Mouse (Mus musculus) spleen, postnatal 10 days (tissue): ENCODE measurements around the gene Gria2.
A peak's percentile ranks its signal among the peaks of the same experiment; 100 is the strongest.

Experiments used
- DNase-seq, 2 experiments: peaks; one replicate each; pipeline ENCODE4 v3.0.0; 2021 to 2022; ENCODE audit warnings: low spot score in 2 of 2

Gria2 gene

GRCm38 (mm10) chr3:80802596-80803081 is at the start of gene Gria2:
Gene Gria2 (minus strand): TSS chr3:80802835.
- DNase-seq: peak; percentile 3 to 52

DNA sequence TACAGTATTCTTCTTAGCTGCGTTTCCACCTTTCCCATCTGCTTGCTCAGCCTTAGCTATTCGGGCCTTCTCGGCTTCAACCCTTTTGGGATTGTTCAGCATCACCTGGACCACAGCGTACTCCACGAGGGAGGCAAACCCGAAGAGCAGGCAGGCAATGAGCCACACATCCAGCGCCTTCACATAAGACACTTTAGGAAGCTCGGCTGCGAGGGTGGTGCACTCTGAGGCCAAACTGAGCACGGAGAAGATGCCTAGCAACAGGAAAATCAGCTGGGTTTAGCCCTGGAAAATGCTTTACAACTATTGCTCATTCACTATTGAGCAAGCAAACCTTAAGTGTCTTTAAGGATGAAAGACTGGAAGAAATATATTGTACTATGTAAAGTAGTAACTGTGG is 48.3 kb upstream of the Gria2 start:
- DNase-seq: no peak

DNA sequence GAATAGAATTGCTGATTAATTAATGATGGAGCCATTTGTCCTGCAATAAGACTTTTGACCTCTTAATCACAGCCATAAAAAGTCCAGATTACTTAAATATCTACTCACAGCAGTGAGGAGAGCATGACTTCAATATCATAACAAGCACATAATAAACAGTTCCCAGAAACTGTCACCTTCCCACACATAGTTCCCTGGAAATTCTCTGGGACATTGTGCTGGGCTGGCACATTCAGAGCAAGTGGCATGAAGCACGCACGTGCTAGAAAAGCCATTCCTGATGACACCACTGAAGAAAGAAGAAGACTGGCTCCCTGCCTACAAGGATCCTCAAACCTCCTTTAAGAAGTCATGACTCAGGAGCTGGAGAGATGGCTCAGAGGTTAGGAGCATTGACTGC is 43.0 kb upstream of the Gria2 start:
- no peak for DNase-seq

- no peak for DNase-seq
Observed at GRCm38 (mm10) chr3:80839845-80840244, 37.2 kb upstream of the Gria2 start.

DNA sequence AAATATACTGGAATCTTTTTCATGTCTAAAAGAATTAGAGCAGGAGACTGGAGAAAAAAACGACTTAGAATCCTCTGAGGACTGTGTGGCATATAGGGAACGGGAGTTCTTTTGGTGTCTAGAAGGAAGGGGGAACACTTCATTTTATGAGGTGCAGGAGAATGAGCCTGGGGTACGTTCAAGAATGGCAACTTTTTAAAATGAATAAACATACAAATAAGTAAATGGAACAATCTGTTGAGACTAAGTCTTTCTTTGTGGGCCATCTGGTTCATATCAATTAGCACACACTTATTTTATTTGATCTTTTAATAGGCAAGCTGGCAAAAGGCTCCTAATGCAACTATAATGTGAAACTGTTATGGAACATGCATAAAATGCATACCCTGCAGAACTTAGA is 34.9 kb upstream of the Gria2 start:
- no peak for DNase-seq

- DNase-seq: no peak
Observed at GRCm38 (mm10) chr3:80823975-80824374, 21.3 kb upstream of the Gria2 start.

DNA sequence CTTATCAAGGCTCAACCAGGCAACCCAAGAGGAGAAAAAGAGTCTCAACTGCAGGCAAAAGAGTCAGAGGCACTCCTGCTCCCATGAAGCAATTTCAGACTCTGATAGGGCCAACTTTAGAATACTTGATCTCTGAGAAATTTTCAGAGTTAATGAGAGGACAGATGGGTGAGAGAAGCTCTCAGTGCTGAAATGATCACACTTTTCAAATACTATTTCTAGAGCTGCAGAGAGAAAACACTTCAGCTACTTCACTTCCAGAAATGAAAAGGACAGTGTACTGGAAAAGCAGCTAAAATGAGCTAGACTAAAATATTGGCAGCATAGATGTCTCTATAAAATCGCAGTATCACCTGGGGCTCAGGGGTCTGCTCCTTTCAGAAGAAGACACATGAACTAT is 16.0 kb upstream of the Gria2 start:
- no peak for DNase-seq

DNA sequence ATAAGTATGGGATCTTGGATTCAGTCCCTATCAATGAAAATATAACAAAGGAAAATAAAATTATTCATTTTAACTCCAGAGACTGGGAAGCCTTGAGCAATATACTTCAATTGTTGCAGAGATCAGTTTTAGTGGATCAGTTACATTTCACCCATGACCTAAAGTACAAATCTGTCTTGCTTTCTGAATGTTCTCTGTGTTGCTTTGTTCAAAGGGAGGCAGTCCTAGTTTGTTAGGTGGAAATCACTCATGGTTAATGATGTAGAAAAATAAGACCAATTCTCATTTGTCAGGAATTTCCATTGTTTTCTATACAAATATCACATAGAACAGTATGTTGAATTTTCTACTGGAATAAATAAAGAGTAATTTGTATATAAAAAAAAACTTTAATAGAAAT is 11.1 kb upstream of the Gria2 start:
- DNase-seq: no peak

DNA sequence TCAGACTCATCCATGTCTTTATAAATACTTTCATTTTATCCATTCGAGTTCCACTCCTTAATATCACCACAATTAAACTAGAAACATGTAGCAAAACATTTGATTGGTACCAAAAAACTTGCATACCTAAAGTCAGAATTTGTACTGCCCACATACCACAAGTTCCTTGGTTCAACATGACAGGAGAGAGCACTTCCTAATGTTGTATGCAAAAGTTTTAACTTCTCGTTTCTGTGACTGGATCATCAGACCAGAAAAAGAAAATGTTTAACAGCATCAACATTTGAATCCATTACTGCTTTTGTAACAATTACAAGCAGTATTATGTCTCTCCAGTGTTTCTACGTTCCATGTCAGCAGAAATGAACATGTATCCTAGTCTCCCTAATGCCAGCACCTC is 9.6 kb upstream of the Gria2 start:
- DNase-seq: no peak

- no peak for DNase-seq
Observed at GRCm38 (mm10) chr3:80805327-80805726, 2.7 kb upstream of the Gria2 start.

DNA sequence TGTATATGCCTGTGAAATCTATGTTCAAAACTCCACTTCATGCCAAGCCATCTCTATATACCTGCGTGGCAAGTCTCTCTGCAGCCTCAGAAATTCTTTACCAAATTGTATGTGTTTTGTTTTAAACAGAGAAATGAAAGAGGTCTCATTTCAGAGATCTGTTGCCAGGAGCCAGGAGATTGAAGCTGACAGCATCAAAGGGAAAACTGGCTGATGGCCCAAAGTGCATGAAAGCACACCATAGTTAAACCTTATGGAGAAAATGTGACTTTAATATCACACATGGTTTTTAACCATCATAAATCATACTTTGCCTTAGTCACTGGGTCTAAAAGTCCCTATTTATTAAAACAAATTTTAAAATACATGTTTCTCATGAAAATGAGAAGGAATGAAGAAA is 1.2 kb upstream of the Gria2 start:
- DNase-seq: no peak

GRCm38 (mm10) chr3:80803211-80803610 is 576 bp upstream of the Gria2 start:
- DNase-seq: no peak

DNA sequence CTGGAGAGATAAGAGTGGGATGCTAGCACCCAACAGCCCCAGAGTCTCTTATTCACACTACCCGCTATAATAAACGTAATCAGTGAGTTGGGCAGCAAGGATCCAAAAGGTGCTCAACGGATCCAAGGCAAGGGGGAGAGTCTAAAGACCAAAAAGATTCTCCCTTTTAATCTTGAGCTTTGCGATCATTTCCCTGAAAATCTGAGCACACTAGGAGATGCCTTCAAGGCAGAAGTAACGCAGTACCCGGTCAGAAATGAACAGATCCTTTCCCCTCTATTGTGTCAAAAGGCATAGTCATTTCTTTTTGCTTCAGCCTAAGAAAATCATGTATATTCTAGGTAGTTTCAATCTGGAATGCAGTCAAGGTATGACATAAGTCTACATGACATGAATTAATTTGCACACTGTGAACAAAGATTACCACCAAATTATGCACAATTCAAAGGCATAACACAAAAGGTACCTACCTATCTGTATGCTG is 766 bp downstream of the Gria2 start:
- no peak for DNase-seq

- peak in 1 of 2 experiments; percentile 14 for DNase-seq
Observed at GRCm38 (mm10) chr3:80800995-80801826, 1.4 kb downstream of the Gria2 start.

- DNase-seq: peak in 1 of 2 experiments; percentile 16
Observed at GRCm38 (mm10) chr3:80800299-80800994, 2.2 kb downstream of the Gria2 start.

DNA sequence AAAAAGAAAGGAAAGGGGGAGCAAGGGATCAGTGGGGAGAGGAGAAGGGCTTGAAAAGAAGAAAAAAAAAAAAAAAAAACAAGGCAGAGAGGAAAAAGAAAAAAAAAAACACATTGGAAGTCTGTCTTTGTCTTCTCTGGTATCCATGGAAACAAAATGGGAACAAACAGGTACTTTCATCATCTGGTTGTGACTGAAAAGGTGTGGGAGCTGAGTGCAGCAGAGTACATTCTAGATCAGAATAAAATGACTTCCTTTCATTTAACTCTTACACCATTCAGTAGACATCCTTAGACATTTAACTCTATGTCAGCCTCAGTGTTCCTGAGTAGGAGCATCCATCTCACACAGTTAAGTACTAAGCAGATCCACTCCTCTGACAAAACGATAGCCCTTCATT is 4.7 kb downstream of the Gria2 start:
- no peak for DNase-seq

DNA sequence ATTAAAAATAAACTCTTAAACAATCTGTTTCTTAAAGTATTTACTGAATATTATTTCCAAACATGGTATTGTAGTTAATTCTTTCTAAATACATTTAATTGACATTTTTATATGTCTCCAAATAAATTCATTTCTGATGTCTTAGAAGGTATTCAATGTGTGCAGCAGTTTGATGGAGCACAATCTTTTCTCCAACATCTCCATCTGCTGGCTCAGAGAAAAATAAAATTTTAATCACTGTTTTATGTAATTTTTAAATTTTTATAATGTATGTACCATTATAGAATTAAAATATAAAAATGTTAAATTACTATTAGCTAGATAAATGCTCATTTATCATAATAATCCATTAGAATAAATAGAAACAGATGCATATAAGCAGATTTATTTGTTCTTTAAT is 5.9 kb downstream of the Gria2 start:
- no peak for DNase-seq

GRCm38 (mm10) chr3:80795284-80795683 is 7.4 kb downstream of the Gria2 start:
- no peak for DNase-seq

- DNase-seq: no peak
Observed at GRCm38 (mm10) chr3:80787116-80787744, 15.4 kb downstream of the Gria2 start.

- no peak for DNase-seq
Observed at GRCm38 (mm10) chr3:80781144-80781530, 21.5 kb downstream of the Gria2 start.

DNA sequence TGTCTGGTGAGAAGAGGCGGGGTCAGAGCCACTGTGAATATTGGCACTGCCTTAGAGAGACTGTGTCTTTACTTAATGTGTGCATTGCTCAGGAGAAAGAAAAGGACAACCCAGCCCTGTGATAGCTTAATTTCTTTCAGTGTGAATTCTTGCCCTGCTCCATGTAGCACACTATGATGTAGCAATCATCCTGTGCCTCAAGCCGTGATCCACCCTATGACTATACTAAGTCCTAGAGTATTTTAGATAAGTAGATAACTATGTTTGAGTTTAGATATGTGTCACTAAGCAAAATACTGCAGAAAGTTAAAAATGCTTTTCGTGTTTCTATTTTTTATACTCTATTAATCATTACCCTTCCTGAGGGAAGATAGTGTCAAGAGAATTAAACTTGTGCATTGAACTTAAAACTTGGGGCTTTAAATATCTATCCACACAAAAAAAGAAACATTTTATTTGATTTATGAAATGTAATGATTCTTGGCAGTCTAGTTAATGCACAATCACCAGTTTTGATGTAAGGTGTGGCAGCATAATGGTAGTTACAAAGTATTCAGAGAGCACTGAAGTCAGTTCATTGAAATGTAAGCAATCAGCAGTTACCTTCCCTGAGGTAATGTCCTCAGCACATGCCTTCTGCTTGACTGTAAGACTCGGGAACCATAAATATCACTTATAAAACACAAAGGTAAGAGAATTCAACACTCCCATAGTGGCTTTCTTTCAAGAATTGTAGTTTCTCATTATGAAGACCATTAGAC is 22.1 kb downstream of the Gria2 start:
- DNase-seq: no peak

GRCm38 (mm10) chr3:80776628-80777027 is 26.0 kb downstream of the Gria2 start:
- DNase-seq: no peak
